Mouse (Mus musculus): ENCODE data around the gene Med16. TPM values are rescaled to one million over a fixed set of nuclear protein-coding genes. Genes with fewer than 3 reads are reported as not detected.
A peak's percentile ranks its signal among the peaks of the same experiment; 100 is the strongest.
"Not testable (repeated sequence)": the region's sequence is repeated elsewhere in the genome, so short reads cannot be mapped to it uniquely, and the experiment has no call there.

Med16 gene
- polyA plus RNA-seq, 1 experiment, result 15.2 TPM

DNA sequence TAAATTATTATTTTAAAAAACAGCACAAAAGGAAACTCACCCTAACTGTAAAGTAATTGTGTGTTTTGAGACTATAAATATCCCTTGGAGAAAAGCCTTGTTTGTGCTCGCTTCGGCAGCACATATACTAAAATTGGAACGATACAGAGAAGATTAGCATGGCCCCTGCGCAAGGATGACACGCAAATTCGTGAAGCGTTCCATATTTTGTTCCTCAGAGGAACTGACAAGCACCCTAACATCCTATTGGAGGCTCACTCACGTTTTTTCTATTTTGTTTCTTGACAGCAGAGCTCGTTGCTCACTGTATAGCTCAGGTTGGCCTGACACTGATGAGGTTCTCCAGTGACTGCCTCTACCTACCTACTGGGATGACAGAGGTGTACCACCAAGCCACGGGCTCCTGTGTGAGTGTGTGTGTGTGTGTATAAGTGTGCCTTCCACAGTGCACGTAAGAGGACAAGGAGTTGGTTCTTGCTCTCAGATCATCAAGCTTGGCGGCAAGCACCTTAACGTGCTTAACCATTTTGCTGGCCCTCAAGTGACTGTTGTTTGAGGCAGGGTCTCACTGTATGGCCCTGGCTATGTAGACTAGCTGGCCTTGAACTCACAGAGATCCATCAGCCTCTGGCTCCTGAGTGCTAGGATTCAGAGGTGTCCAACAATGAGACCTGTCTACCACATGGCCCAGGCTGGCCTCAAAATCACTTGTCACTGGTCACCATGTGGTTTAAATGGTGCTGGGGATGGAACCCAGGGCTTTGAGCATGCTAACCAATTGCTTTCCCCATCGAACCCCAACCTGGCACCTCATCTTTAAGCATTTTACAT lies 584 bp upstream of the Med16 start:
- H3K4me3 ChIP-seq (ENCODE audit: insufficient read depth, low read length), result no peak overlapping the region
- no peak overlapping the region for H3K27ac ChIP-seq (ENCODE audit: insufficient read depth, low read length)
- no peak for TF ChIP-seq CTCF (IDR thresholded peaks at IDR 0.05; ENCODE audit: borderline replicate concordance, insufficient read depth, low read length)
- TF ChIP-seq POLR2A (IDR thresholded peaks at IDR 0.05; ENCODE audit: low read depth, low read length), result peak; percentile 12; the same call in 1 of the 2 replicates
- 0 out of 2 replicates have a peak, but pooled peaks cover 4% of the 10 kb centered on the region for H3K4me1 ChIP-seq (ENCODE audit: control insufficient read depth, insufficient read depth, low read length)

GRCm38 (mm10) chr10:79907415-79907814 lies 1.3 kb downstream of the Med16 start:
- H3K27ac ChIP-seq (ENCODE audit: insufficient read depth, low read length), result no peak overlapping the region
- 0 out of 2 replicates have a peak, but pooled peaks cover 4% of the 10 kb centered on the region for H3K4me1 ChIP-seq (ENCODE audit: control insufficient read depth, insufficient read depth, low read length)
- no peak overlapping the region for H3K4me3 ChIP-seq (ENCODE audit: insufficient read depth, low read length)
- TF ChIP-seq CTCF (IDR thresholded peaks at IDR 0.05; ENCODE audit: borderline replicate concordance, insufficient read depth, low read length), result no peak
- TF ChIP-seq POLR2A (IDR thresholded peaks at IDR 0.05; ENCODE audit: low read depth, low read length), result no peak

- TF ChIP-seq POLR2A (IDR thresholded peaks at IDR 0.05; ENCODE audit: low read depth, low read length) (no peak), CTCF (IDR thresholded peaks at IDR 0.05; ENCODE audit: borderline replicate concordance, insufficient read depth, low read length) (no peak)
- Histone ChIP-seq H3K4me3 (ENCODE audit: insufficient read depth, low read length) (no peak overlapping the region), H3K4me1 (ENCODE audit: control insufficient read depth, insufficient read depth, low read length) (0 out of 2 replicates have a peak, but pooled peaks cover 4% of the 10 kb centered on the region), H3K27ac (ENCODE audit: insufficient read depth, low read length) (no peak overlapping the region)
Observed at GRCm38 (mm10) chr10:79906712-79907111, 2.0 kb downstream of the Med16 start.

GRCm38 (mm10) chr10:79900951-79901410 lies 7.7 kb downstream of the Med16 start:
- TF ChIP-seq CTCF (IDR thresholded peaks at IDR 0.05; ENCODE audit: borderline replicate concordance, insufficient read depth, low read length) (peak; percentile 36; the same call in 1 of the 2 replicates), POLR2A (IDR thresholded peaks at IDR 0.05; ENCODE audit: low read depth, low read length) (no peak)
- no peak overlapping the region for H3K27ac ChIP-seq (ENCODE audit: insufficient read depth, low read length)

DNA sequence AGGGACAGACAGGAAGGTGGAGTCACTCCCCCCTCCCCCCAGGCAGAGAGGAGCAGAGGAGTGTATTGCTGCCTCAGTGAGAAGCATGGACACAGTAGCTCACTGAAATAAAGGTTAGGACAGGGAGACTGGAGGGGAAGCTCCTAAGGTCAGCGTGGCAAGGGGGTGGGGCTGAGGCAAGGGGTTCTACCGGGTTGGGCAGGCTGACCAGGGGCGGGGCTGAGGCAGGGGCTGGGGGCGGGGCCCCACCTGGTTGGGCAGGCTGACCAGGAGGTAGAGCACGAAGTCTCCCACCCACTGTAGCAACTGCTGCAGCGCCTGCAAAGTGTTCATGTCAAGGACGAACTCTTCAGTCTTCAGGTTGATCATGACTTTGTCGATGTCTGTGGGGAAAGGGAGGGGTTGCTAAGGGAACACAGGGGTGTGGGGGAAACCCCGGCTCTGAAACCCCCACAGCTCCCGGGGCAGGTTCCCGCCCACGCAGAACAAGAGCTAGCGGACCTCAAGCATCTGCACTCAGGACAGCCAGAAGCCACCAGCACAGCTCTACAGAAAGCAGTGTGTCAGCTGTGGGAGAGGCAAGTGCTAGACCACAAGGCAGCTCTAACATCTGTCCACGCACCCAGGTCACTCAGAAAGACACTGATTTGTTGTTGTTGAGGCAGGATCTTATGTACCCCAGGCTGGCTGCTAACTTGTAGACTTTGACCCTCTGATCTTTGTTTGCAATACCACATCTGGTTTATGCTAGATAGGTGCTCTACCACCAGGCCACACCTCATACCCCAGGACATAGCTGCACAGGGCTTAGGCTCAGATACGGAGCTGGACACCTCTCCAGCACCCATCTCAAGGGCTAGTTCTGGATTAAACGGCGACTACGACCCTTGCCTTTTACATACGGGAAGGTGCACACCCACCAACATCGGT lies 11.1 kb downstream of the Med16 start:
- TF ChIP-seq POLR2A (IDR thresholded peaks at IDR 0.05; ENCODE audit: low read depth, low read length), result no peak
- TF ChIP-seq CTCF (IDR thresholded peaks at IDR 0.05; ENCODE audit: borderline replicate concordance, insufficient read depth, low read length), result no peak
- Histone ChIP-seq H3K27ac (ENCODE audit: insufficient read depth, low read length) (no peak overlapping the region), H3K4me1 (ENCODE audit: control insufficient read depth, insufficient read depth, low read length) (no peaks in the 10 kb centered on the region), H3K4me3 (ENCODE audit: insufficient read depth, low read length) (no peak overlapping the region)

More at GRCm38 (mm10) chr10:79900951-79901410, 7.7 kb downstream of the Med16 start:
- H3K4me1 ChIP-seq (ENCODE audit: control insufficient read depth, insufficient read depth, low read length), result no peaks in the 10 kb centered on the region
- no peak overlapping the region for H3K4me3 ChIP-seq (ENCODE audit: insufficient read depth, low read length)

DNA sequence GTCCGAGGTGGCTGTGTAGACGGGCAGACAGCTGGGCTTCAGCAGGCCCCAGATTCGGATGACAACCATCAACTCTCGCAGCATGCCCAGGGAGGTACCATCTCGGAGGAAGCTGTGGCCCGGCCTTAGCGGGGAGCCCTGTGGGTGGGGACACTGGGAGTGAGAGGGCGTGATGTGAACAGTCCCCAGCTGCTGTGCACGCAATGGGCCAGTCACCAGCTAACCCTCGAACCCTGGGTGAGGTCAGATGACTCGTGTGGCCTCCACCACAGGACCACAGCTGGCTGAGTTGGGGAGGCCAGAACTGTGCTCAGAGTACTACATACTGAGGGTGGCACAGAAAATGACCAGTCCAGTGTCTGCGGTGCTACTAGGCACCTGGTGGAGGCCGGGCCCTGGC lies 11.9 kb downstream of the Med16 start:
- Histone ChIP-seq H3K27ac (ENCODE audit: insufficient read depth, low read length) (no peak overlapping the region), H3K4me1 (ENCODE audit: control insufficient read depth, insufficient read depth, low read length) (no peaks in the 10 kb centered on the region), H3K4me3 (ENCODE audit: insufficient read depth, low read length) (no peak overlapping the region)
- TF ChIP-seq CTCF (IDR thresholded peaks at IDR 0.05; ENCODE audit: borderline replicate concordance, insufficient read depth, low read length) (no peak), POLR2A (IDR thresholded peaks at IDR 0.05; ENCODE audit: low read depth, low read length) (no peak)

DNA sequence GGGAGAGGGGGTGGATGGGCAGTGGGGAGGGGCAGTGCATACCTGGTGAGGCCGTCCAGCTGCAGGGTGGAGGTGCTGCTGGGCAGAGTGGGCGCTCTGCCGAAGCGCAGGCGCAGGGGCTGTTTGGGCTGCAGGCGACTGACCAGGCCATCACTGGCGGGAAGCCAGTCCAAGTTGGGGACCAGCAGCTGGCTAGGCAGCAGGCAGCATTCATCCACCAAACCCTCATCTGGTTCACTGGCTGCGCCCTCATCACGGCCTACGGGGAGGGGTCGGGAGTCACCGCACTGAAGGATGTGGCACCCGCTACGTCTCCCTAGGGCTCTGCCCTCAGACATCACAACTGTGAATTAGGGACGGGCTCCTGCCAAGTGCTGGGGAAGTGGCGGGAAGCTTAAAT lies 12.4 kb downstream of the Med16 start:
- H3K4me3 ChIP-seq (ENCODE audit: insufficient read depth, low read length), result no peak overlapping the region
- no peak overlapping the region for H3K27ac ChIP-seq (ENCODE audit: insufficient read depth, low read length)
- TF ChIP-seq POLR2A (IDR thresholded peaks at IDR 0.05; ENCODE audit: low read depth, low read length) (no peak), CTCF (IDR thresholded peaks at IDR 0.05; ENCODE audit: borderline replicate concordance, insufficient read depth, low read length) (no peak)
- H3K4me1 ChIP-seq (ENCODE audit: control insufficient read depth, insufficient read depth, low read length), result no peaks in the 10 kb centered on the region

- not testable (repeated sequence) for H3K27ac ChIP-seq (ENCODE audit: insufficient read depth, low read length); H3K4me1 ChIP-seq (ENCODE audit: control insufficient read depth, insufficient read depth, low read length); H3K4me3 ChIP-seq (ENCODE audit: insufficient read depth, low read length)
- peak; percentile 64 for TF ChIP-seq CTCF (IDR thresholded peaks at IDR 0.05; ENCODE audit: borderline replicate concordance, insufficient read depth, low read length)
Observed at GRCm38 (mm10) chr10:79892451-79893118, 16.1 kb downstream of the Med16 start.

GRCm38 (mm10) chr10:79890670-79891069 lies 18.1 kb downstream of the Med16 start, which contains the start of gene Cfd:
Cfd (plus strand) TSS chr10:79890853.
- Histone ChIP-seq H3K27ac (ENCODE audit: insufficient read depth, low read length) (no peak within 1 kb of the TSS), H3K4me3 (ENCODE audit: insufficient read depth, low read length) (no peak within 1 kb of the TSS), H3K4me1 (ENCODE audit: control insufficient read depth, insufficient read depth, low read length) (no peaks in the 10 kb centered on the region)
- TF ChIP-seq POLR2A (IDR thresholded peaks at IDR 0.05; ENCODE audit: low read depth, low read length) (no peak), CTCF (IDR thresholded peaks at IDR 0.05; ENCODE audit: borderline replicate concordance, insufficient read depth, low read length) (no peak)
